Mouse (Mus musculus) T-cell, adult 2 months (primary cell): ENCODE measurements around the gene Hrct1.

ENCODE experiments used
- DNase-seq: peaks from one replicate; pipeline ENCODE4 v3.0.0; 2022; ENCODE audit warnings: low spot score

Gene Hrct1

DNA sequence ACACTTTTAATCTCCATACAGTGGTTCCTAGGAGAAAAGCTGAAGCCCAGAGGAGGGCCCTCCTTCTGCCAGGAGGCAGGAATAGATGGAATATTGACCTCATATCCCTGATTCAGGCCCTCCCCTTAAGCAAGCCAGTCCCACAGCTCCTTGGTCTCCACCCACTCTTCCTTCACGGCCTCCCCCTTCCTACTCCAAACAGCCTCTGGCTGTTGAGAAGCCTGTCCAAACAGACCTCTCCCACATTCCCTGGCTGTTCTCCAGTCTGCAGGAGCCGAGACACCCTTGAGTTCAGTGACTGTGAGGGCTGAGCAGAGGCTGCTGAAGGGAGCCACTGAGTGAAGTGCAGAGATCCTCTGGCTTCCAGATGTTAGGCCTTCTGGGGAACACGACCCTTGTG lies at the start of gene Hrct1:
Gene Hrct1 (plus strand): TSS at position 194 of the 400 bp plus-strand sequence.
- no peak for DNase-seq

DNA sequence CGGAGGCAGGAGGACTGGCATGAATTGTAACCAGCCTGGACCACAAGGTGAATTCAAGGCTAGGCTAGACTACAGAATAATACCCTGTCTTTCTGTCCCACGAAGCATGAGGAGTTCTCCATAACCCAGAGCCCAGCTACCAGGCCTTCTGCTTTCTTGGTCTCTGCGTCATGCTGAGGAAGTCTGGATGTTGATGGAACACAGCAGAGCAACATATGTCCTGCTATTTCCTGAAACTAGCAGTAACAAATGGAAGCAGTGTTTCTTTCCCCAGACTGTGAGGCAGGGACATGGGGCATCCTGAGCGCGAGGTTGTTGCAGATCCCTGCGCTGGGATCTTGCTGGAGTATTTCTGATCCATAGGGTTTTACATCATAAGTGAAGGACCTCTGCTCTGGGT lies 48.4 kb upstream of the Hrct1 start:
- DNase-seq = no peak

DNA sequence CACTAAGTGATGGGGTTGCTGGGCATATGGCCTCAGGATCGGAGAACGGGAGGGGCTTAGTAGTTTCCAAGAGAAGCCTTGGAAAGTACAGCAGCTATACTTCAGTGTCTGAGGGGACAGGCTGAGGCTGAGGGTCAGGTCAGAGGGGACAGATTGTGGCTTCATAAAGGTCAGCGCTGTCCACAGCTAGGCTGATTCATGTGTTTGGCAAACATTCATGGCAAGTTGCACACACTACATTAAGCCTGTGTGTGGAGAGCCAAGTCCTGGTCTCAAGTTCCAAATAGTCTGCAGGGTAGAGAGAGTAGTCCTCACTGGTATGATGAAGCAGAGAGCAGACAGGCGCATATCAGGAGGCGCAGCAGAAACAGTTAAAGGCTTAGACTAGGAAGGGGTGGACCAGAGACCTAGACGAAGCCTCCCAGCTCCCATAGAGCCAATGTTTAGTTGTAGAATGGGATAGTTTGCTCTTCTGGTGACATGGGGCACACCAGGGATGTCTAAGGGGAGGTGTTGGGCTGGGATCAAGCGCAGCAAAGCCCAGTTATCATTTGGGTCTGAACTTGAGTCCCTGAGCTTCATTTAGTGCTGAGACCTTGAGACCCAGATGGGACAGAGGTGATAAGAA lies 47.5 kb upstream of the Hrct1 start:
- DNase-seq = no peak

DNA sequence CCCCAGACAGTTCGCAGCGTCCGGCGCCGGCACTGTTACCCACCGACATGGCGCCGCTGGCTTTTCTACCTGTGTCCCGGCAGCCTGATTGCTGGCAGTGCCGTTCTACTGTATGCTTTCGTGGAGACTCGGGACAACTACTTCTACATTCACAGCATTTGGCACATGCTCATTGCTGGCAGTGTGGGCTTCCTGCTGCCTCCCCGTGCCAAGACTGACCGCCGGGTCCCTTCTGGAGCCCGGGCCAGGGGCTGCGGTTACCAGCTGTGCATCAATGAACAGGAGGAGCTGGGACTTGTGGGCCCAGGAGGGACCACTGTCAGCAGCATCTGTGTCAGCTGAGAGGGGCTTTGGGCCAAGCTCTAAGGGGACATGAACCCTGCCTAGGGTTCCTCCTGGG lies 37.0 kb upstream of the Hrct1 start:
- DNase-seq = no peak

DNA sequence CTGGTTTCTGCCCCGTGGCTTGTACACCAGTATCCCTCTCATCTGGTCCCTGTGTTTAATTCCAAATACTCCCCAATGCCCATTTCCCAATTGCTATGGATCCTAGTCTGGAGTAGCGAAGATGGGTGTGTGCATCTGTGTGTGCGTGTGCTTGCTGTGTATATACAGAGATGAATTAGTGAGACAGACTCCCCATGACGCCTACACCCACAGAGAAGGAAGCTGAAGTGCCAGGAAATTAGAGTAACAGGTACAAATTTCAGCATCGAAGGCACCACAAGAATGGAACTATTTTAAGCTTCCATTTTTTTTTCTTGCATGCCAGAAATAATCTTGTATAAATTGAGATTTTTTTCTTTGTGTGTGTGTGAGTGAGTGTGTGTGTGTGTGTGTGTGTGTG lies 36.0 kb upstream of the Hrct1 start:
- no peak for DNase-seq

DNA sequence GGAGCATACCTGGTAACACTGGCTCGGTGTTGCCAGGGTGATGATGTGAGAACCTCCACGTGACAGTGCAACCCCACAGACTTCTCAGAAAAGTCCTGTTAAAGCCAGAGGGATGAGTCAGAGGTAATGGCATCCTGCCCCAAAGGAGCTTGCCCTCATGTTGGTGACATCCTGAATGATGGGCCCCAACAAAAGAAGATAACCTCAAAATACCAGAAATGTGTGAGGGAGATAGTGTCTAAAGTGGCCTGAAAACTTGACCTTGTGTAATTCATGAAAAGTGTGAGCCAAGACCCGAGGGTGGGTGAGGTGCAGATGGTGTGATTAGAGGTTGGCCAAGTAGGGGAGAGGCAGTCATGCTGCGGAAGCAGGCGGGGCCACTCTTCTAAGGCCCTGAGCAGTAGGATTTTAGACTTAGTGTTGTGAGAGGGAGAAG lies 33.2 kb upstream of the Hrct1 start:
- DNase-seq = no peak

DNA sequence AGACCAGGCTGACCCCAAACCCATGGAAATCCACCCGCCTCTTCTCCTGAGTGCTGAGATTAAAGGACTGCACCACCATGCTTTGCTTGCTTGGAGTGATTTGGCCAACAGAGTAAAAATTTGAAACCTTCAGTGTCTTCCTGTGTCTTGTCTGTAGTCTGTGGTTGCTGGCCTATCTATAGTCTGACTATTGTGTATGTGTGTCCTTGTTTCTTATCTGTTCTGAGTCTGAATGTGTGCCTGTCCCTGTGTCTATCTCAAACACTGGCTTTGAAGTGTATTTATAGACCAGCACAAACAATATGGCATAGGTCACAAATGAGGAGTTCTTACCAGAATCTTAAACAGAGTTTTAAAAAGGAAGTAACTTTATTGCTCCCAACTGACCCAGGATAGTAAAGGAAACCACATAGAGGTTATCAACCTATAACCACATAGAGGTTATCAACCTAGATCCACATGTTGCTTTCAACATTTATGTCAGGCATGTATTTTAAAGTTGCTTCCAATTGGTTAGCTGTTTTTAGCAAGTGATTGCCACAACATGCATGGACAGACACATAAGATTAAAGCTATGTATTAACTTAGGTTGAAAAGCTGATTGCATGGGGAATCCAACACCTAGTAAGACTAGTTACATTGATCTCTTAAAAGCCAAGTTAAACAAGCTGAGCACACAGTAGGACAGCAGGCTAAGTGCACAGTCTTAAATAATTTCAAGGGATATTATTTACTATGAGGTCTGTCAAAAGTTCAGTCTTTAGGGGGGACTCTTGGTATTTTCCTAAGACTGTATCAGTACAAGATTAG lies 32.3 kb upstream of the Hrct1 start:
- no peak for DNase-seq

DNA sequence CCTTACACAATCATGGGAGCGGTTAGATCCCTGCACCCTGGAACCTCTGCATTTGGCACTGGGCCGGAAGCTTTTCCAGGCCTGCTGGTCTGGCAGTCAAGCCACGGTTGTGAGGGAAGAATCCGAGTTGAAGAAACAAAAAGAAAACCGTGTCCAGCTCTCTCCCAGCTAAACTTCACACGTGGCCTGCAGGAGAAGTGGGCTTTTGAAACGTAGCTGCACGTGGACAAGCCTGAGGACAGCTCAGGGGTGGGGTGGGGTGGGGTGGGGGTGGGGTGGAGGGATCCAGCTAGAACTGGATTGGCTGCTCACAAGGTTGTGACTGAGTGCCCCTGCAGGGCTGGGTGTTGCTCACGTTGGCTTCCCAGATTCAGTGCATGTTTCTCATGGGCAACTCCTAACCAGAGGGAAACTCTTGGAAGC lies 31.7 kb upstream of the Hrct1 start:
- no peak for DNase-seq

DNA sequence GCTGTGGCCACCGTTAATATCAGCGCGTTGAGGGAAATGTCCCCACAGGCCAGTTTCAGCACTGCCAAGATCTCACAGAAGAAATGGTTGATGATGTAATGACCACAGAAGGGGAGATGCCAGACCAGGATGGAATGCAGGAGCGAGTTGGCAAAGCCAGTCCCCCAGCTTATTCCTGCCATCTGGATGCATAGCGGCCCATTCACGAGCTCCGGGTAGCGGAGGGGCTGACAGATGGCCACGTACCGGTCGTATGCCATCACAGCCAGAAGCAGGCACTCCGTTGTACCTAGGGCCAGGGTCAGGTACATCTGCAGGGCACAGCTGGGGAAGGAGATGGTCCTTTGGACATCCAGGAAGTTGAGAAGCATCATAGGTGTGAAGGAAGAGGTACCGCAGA lies 30.4 kb upstream of the Hrct1 start:
- no peak for DNase-seq

DNA sequence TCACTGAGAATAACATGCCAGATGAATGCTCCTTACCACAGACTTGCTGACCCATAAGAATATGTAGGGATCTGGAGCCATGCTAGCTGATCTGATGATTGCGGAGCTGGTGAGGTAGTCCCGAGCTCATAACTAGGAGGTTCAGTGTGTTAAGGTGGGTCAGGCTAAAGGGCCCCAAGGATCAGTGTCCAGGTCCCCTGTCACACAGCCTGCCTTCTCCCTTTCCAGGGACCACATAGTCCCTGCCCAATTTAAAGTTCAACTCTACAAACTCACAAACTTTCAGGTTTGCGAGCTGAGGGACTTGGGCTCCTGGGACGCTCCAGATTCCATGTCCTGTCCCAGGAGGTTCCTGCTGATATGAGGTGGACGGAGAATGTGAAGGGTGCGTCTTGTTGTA lies 26.3 kb upstream of the Hrct1 start, which contains the start of gene Olfr70:
Gene Olfr70 (minus strand): TSS at position 101 of the 400 bp plus-strand sequence.
- DNase-seq = no peak

DNA sequence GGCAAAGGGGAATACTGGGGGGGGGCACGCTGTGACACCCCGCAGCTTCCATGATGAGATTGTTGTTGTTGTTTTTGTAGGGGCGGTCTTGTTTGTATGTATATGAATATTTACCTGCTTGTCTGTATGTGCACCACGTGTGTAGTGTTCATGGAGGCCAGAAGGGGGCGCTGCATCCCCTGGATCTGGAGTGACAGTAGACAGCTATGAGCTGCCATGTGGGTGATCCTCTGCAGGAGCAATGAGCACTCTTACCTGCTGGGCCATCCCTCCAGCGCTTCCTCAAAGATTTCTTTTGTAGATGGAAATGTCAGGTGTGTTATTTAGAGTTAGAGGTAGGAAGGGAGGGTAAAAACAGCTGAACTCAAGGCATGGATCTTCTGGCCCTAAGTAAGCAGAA lies 23.5 kb upstream of the Hrct1 start:
- DNase-seq = no peak

DNA sequence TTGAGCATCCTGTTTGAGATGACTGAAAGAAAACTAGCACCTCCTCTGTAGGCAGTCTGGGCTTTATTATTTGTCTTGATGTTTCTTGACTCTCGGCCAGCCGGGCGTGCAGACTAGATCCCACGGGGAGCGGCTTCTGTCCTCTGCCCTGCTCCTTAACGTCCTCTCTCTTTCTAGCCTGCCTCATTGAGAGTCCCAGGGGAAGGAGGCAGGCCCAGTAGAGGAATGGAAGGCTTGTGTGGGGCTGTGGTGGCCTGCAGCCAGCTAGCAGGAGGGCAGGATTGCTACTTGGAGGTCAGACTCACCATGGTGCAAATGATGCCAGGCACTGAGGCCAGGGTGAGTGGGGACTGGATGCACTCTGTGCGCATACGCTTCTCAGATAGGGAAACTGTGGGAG lies 23.1 kb upstream of the Hrct1 start:
- DNase-seq = no peak

DNA sequence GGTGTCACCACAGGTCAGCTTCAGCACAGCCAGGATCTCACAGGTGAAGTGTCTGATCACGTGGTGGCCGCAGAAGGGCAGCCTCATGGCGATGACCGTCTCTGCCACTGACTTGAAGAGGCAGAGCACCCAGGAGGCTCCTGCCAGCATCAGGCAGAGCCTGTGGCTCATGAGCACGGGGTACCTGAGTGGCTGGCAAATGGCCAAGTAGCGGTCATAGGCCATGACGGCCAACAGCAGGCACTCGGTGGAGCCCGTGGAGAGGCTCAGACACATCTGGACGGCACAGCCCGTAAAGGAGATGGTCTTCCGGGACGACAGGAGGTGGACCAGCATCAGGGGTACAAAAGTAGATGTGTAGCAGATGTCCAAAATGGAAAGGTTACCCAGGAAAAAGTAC lies 21.0 kb upstream of the Hrct1 start:
- DNase-seq = no peak

DNA sequence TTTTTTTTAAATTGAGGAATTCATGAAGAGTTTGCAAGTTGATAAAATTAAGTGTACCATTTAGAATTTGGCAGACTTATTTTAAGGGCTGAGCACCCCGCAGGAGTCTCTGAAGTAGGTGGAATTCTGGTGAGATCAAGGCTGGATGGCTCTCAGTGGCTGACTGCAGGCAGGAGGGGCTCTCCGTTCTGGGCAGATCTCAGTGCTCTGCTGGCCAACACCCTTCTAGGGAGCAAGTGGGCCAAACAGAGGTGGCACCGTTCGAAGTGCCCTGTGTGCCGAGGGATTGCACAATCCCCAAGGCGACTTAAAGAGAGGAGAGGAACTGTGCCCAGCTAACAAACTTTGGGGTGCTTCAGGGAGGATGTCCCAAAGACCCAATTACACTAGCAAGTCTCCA lies 17.1 kb upstream of the Hrct1 start, which contains the start of gene Olfr71:
Gene Olfr71 (minus strand): TSS at position 387 of the 400 bp plus-strand sequence.
- no peak for DNase-seq

DNA sequence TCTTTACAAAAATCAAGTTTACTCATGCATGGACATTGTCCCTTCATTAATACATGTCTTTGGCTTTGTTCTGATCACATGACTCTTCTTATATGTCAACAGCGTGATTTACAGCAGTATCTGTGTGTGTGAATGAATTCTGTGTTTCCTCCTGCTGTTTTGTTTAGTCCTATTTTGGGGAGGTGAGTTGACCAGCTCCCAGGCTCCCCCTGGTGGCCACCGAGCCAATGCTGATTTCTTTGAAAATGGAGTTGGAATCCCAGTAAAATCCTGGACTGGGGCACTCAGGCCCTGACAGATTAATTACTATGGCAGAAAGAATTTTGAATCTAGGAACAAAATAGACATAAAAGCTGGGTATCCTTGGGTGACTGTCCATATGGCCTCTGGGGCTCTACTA lies 15.2 kb upstream of the Hrct1 start:
- peak; percentile 61 for DNase-seq

DNA sequence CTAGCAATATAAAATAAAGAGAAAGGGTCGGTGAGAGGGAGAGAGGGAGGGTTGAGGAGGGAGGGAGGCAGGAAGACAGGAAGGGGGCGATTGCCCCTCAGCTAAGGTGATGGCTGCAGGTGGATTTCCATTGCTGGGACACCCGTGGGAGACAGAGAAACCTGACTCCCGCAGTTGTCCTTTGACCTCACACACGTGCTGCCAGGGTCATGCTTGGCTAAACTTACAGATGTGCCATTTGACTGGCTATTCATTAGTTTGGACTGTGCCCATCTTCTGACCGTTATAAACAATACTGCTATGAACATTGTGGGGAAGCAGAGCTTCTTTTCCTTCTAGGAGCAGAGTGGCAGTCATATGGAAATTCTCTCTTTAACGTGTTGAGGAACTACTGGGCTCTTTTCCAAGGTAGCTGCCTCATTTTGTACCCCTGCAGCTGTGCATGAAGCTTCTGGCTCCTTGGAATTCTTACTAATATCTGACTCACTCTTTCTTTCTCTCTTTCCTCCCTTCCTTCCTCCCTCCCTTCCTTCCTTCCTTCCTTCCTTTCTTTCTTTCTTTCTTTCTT lies 13.3 kb upstream of the Hrct1 start:
- DNase-seq = no peak

DNA sequence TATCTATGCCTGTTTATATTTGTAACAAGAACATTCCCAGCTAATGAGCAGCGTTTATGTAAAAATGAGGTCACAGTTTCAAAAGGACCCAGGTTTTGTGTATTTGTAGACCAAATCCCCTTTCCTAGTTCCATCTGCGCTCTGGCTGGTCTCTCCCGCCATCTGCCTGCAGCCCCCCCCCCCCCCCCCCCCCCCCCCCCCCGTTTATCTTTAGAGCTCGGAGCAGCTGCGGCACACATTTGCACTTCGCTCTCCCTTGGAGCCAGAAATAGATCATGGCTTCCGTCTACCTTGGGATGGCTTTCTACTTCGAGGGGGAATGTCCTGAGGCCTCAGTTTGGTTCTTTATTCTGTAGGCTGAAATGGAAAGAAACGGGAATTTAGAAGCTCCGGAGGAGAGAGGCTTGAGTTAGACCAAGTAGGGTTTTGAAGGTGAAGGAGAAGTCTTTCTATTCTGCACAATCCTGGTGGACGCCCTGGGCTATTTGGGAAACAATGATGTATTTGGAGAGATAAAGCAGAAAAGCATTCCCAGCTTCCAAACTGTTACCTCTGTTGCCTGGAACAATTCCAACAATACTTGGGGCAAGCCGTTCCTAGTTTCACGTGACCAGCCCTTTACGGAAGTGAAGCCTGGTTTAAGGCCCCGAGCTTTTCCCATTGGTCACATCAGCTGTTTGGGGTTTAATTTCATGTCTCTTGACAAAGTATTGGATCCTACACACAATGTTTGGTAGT lies 6.3 kb upstream of the Hrct1 start:
- DNase-seq = no peak

DNA sequence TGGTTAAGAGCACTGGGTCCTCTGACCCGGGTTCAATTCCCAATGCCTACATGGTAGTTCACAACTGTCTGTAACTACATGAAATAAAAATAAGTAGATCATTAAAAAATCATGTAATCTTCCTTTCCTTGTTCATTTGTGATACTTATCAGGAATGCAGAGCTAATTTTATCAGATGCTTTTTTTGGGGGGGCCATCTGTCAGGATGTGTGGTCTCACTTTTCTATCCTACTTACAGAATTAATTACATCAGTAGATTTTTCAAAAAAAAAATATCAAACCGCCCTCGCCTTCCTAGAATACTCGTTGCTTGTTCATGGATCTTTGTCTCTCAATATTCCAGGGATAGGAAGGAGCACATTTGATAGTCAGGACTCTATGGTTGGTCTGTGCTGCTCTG lies 4.8 kb upstream of the Hrct1 start:
- no peak for DNase-seq

DNA sequence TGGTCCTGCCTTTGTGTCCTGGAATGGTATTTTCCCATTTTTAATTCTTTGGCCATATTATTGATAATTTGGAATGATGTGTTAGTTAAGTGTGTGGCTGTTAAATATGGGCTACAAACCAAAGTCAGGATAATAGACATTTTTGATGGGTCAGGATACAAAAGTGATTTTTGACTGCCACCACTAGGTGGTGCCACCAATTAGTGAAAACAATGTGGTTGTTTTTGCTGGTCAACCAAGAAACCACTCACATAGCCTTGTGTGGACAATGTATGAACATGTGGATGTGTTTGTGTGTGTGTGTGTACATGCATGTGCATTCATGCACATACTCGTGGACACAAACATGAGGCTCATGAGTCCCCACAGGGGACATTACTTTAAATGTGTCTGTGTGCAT lies 2.2 kb upstream of the Hrct1 start:
- no peak for DNase-seq

DNA sequence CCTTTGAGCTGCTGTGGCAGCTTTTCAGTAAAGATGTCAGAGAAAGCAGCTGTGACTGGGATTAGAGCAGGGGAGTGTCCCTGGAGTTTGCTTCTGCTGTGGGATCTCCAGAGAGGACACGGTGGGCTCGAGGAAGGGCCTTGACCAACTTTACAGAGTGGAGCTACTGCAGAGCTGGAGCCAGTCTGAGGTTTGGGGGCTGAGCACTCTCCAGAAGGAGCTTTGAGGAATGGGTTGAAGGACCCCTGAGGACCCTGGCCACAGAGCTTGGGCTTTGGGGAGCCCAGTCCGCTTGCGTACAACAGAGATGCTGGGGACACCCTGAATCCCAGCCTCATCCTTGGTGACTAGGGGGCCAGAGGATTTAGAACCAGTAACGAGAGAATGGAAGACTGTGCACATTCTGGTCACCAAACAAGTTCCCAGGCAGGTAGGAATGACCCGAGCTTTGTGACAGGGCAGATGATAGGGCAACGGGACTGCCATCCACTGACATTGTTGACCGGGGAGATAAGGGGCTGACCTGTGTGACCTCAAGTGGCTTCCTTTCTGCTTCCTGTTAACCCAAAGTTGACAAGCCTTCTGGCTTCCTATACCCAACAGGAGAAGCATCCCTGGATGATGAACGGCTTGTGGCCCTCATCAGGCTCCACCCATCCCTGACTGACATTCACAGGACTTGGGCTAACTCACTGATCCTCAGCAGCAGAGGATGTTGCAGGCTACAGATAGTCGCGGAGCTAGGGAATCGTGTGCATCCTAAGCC lies 577 bp upstream of the Hrct1 start:
- DNase-seq = no peak

DNA sequence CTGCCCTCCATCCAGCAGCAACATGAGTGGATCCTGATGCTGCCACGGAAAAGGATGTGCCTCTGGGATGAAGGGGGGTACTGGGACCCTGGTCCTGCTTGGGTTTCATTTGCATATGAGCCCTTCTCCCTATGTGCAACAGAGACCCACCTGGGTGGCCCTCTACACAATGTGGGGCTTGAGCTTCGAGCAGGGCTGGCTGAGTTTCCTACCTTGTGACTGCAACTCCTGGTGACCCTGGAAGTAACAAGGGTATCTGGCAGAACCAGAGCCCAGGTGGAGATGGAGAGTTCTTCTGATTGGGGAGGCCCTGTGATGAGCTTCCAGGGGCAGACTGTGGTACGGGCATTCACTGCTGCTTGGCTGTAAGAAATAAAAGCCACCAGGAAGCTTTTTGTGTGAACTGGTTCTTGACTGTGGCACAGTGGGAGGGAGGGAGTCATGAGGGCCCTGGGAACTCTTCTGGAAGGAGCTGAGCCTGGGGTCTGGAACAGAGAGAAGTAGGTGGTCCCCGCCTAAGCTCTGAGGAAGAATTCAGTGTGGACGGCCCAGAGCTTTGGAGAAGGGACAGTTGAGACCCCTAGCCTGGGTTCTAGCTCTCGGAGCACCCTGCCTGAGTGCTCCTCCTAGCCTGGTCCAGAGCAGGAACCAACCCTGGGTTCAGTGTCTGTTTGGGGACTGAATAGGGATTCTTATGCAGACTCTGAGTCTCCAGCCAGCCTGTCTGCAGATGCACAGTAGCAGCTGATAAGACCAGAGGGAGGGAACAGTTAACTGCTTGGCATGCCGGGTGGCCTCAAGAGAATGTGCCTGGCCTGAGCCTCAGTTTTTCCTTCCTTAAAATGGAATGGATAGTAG lies 959 bp downstream of the Hrct1 start:
- DNase-seq = no peak
